Mouse (Mus musculus): ENCODE results near the gene Shbg. TPM values are rescaled to one million over a fixed set of nuclear protein-coding genes. Genes with fewer than 3 reads are reported as not detected.

Gene Shbg
- polyA plus RNA-seq, 1 experiment from 2014 or later, result not detected

DNA sequence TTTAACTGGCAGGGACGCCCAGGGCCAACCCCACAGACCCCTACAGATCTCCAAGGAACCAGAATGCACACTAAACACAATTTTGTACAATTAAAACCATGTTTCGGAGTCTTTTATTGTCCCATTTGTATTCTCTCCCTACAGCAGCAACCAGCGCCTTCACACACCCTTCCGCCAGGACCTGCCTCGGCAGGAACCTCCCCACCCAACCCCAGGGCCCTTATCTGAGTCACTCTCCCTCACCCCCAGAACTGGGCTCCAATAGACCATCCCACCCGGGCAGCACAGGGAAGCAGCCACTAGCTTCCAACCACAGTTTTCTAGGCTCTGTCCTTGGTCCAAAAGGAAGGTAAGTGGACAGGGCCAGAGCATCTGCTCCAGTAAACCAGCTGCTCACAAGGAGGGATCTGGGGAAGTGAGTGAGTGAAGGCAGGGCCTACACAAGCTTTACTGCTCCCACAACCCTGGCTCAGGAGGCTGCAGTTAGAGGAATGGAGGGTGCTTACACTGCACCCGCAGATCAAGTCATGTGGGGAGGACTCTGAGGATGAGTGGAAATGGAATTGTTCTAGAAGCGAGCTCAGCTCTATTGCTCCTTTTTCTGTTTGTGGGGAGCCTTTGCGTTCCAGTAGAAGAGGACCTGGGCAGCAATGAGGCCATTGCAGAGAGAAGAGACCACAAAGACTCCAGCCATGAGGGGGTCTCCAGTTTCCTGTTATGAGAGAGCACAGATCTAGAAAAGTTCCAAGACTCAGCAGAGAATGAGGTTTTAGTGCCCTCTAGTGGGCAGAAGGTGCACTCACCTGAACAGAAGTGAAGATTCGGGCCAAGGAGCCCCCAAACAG, 39.1 kb upstream of the Shbg start:
- no peaks in the 10 kb centered on the region for H3K9me3 ChIP-seq (replicated peaks)
- H3K36me3 ChIP-seq (ENCODE audit: poor library complexity, severe bottlenecking), result peaks cover 76% of the 10 kb centered on the region
- no peak overlapping the region for H3K4me2 ChIP-seq
- H3K9ac ChIP-seq, result no peak overlapping the region
- WGBS, result 82% methylated on average over 10 of the region's 10 CpGs
- H3K27ac ChIP-seq, result no peak overlapping the region
- ATAC-seq, result no peak
- H3K4me3 ChIP-seq, result no peak overlapping the region
- no peaks in the 10 kb centered on the region for H3K27me3 ChIP-seq
- H3K4me1 ChIP-seq, result peaks cover 19% of the 10 kb centered on the region

- H3K9me3 ChIP-seq (replicated peaks), result no peaks in the 10 kb centered on the region
- H3K36me3 ChIP-seq (ENCODE audit: poor library complexity, severe bottlenecking), result peaks cover 84% of the 10 kb centered on the region
- no peak for ATAC-seq
- no peak overlapping the region for H3K27ac ChIP-seq
- H3K27me3 ChIP-seq, result no peaks in the 10 kb centered on the region
- no peak overlapping the region for H3K9ac ChIP-seq
- H3K4me3 ChIP-seq, result no peak overlapping the region
- no peak overlapping the region for H3K4me2 ChIP-seq
- WGBS, result 86% methylated on average over 5 of the region's 5 CpGs
- H3K4me1 ChIP-seq, result peaks cover 11% of the 10 kb centered on the region
Observed at GRCm38 (mm10) chr11:69656065-69656455, 38.4 kb upstream of the Shbg start.

DNA sequence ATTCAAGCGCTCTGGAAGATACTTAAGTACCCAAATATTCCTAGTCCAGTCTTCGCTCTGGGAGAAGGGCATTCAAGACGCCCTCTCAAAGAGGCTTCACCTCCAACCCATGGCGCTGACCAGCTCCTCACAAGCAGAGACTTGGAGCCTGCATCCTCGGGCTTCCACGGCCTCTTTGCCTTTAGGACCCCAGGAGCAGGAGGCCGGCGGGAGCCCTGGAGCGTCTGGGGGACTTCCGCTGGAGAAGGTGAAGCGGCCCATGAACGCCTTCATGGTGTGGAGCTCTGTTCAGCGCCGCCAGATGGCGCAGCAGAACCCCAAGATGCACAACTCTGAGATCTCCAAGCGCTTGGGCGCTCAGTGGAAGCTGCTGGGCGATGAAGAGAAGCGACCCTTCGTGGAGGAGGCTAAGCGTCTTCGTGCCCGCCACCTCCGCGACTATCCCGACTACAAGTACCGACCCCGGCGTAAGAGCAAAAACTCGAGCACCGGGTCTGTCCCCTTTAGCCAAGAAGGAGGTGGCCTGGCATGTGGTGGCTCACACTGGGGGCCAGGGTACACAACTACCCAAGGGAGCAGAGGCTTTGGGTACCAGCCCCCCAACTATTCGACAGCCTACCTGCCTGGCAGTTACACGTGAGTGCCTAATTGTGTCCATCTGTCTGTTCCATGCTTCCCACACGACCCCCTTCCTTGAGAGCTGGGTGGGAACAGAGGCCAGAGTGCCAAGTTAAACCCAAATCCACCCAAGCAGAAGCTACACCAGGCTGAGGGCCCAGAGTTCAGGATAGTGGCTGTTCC, 37.8 kb upstream of the Shbg start, which contains the start of gene Sox15:
TSS of gene Sox15 (plus strand) at position 51 of the 801 bp plus-strand sequence.
- Histone ChIP-seq H3K9ac (no peak within 1 kb of the TSS), H3K27ac (peak within 1 kb of the TSS; percentile 3; the same call in 1 of the 2 replicates), H3K4me2 (no peak within 1 kb of the TSS), H3K27me3 (no peaks in the 10 kb centered on the region), H3K36me3 (ENCODE audit: poor library complexity, severe bottlenecking) (peaks cover 90% of the 10 kb centered on the region), H3K9me3 (replicated peaks) (no peaks in the 10 kb centered on the region), H3K4me3 (peak within 1 kb of the TSS; percentile 9), H3K4me1 (peaks cover 8% of the 10 kb centered on the region; the same call in 1 of the 2 replicates)
- WGBS, result 22% methylated on average over 34 of the region's 34 CpGs
- peak; percentile 77 for ATAC-seq

GRCm38 (mm10) chr11:69654760-69655159, 37.1 kb upstream of the Shbg start:
- no peak for ATAC-seq
- H3K9ac ChIP-seq, result no peak overlapping the region
- no peak overlapping the region for H3K4me2 ChIP-seq
- 0 out of 2 replicates have a peak overlapping the region, but pooled peaks have one; percentile 3 for H3K27ac ChIP-seq
- H3K27me3 ChIP-seq, result no peaks in the 10 kb centered on the region
- H3K4me1 ChIP-seq, result peaks cover 5% of the 10 kb centered on the region; the same call in 1 of the 2 replicates
- H3K36me3 ChIP-seq (ENCODE audit: poor library complexity, severe bottlenecking), result peaks cover 90% of the 10 kb centered on the region
- WGBS, result 56% methylated on average over 9 of the region's 9 CpGs
- H3K9me3 ChIP-seq (replicated peaks), result no peaks in the 10 kb centered on the region
- no peak overlapping the region for H3K4me3 ChIP-seq

- H3K4me3 ChIP-seq, result no peak overlapping the region
- no peak for ATAC-seq
- no peak overlapping the region for H3K9ac ChIP-seq
- H3K4me1 ChIP-seq, result peaks cover 5% of the 10 kb centered on the region; the same call in 1 of the 2 replicates
- WGBS, result 65% methylated on average over 5 of the region's 5 CpGs
- peak overlapping the region; percentile 8; the same call in 1 of the 2 replicates for H3K27ac ChIP-seq
- H3K36me3 ChIP-seq (ENCODE audit: poor library complexity, severe bottlenecking), result peaks cover 93% of the 10 kb centered on the region
- no peaks in the 10 kb centered on the region for H3K27me3 ChIP-seq
- no peaks in the 10 kb centered on the region for H3K9me3 ChIP-seq (replicated peaks)
- H3K4me2 ChIP-seq, result no peak overlapping the region
Observed at GRCm38 (mm10) chr11:69653399-69653798, 35.7 kb upstream of the Shbg start.

DNA sequence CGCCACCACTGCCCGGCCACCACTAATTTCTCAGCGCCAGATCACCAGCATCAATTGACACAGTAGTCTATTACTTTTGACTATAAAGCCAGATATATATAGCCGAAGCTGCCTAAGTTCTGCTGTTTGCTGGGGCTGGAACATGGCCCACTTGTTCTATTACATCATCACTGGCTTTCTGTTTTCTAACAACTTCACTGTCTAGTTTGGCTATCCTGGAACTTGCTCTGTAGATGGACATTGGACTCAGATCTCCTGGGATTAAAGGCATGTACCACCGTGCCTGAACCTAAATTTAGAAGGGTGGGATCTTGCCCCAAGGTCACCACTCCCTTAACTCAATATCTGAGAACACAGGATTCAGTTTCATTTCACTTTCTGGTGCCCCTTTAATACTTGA, 28.2 kb upstream of the Shbg start:
- Histone ChIP-seq H3K36me3 (ENCODE audit: poor library complexity, severe bottlenecking) (peaks cover 100% of the 10 kb centered on the region), H3K27me3 (no peaks in the 10 kb centered on the region), H3K27ac (no peak overlapping the region), H3K4me2 (no peak overlapping the region), H3K9ac (no peak overlapping the region), H3K9me3 (replicated peaks) (no peaks in the 10 kb centered on the region), H3K4me1 (no peaks in the 10 kb centered on the region), H3K4me3 (no peak overlapping the region)
- ATAC-seq, result no peak
- 96% methylated on average over 5 of the region's 5 CpGs for WGBS

GRCm38 (mm10) chr11:69635471-69635870, 17.8 kb upstream of the Shbg start:
- H3K9ac ChIP-seq, result 0 out of 2 replicates have a peak overlapping the region, but pooled peaks have one; percentile 98
- no peaks in the 10 kb centered on the region for H3K9me3 ChIP-seq (replicated peaks)
- H3K27me3 ChIP-seq, result no peaks in the 10 kb centered on the region
- no peak for ATAC-seq
- peaks cover 26% of the 10 kb centered on the region for H3K36me3 ChIP-seq (ENCODE audit: poor library complexity, severe bottlenecking)
- peaks cover 33% of the 10 kb centered on the region for H3K4me1 ChIP-seq
- H3K4me2 ChIP-seq, result peak overlapping the region; percentile 71
- WGBS, result 86% methylated on average over 3 of the region's 3 CpGs
- H3K27ac ChIP-seq, result no peak overlapping the region
- peak overlapping the region; percentile 79; the same call in 1 of the 2 replicates for H3K4me3 ChIP-seq

DNA sequence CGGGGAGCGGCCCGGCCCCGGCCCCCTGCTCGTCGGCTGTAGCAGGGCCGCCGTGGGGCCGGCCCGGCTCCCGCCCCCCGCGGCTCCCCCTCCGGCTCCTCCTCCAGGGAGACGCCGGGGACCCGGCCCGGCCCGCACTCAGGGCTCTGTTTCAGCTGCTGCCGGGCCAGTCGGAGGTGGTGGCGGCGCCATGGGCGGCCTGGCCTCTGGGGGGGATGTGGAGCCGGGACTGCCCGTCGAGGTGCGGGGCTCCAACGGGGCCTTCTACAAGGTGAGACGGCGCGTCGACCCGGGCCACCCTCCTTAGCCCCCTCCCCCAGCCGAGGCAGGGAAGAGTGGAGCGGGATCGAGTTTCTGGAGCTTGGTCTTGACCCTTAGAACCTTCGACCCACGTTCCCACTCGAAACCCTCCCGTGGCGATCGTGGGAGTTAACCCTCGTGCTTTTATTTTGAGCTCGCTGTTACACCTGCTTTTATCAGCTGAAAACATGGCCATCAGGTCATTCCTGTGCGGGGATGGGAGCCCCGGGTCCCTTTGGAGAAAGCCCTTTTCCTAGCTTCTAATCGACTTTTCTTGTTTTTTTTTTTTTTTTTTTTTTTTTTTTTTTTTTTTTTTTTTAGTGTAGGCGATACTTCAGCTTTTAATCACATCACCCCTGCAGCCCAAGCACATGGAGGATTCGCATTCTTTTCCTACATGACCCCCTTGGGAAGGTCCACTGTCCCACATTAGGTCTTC, 15.6 kb upstream of the Shbg start:
- H3K27me3 ChIP-seq, result no peaks in the 10 kb centered on the region
- peak overlapping the region; percentile 79 for H3K4me3 ChIP-seq
- H3K9ac ChIP-seq, result peak overlapping the region; percentile 98
- under 1% methylated on average over 27 of the region's 50 CpGs for WGBS
- 0 out of 2 replicates have a peak, but pooled peaks cover 8% of the 10 kb centered on the region for H3K36me3 ChIP-seq (ENCODE audit: poor library complexity, severe bottlenecking)
- peaks cover 33% of the 10 kb centered on the region for H3K4me1 ChIP-seq
- peak overlapping the region; percentile 94 for H3K27ac ChIP-seq
- H3K9me3 ChIP-seq (replicated peaks), result no peaks in the 10 kb centered on the region
- peak; percentile 64 for ATAC-seq
- peak overlapping the region; percentile 71 for H3K4me2 ChIP-seq

- ATAC-seq, result peak; percentile 98
- peak within 1 kb of the TSS; percentile 98 for H3K9ac ChIP-seq
- peak within 1 kb of the TSS; percentile 94 for H3K27ac ChIP-seq
- WGBS, result under 1% methylated on average over 43 of the region's 56 CpGs
- no peaks in the 10 kb centered on the region for H3K9me3 ChIP-seq (replicated peaks)
- H3K4me2 ChIP-seq, result peak within 1 kb of the TSS; percentile 71
- no peaks in the 10 kb centered on the region for H3K27me3 ChIP-seq
- H3K36me3 ChIP-seq (ENCODE audit: poor library complexity, severe bottlenecking), result 0 out of 2 replicates have a peak, but pooled peaks cover 3% of the 10 kb centered on the region
- peaks cover 33% of the 10 kb centered on the region for H3K4me1 ChIP-seq
- peak within 1 kb of the TSS; percentile 79 for H3K4me3 ChIP-seq
Observed at GRCm38 (mm10) chr11:69632284-69633089, 14.8 kb upstream of the Shbg start, which contains the start of gene Fxr2. Gene Fxr2, plus strand, starts transcription at chr11:69632990.

GRCm38 (mm10) chr11:69629802-69630201, 12.1 kb upstream of the Shbg start:
- 55% methylated on average over 1 of the region's 1 CpGs for WGBS

DNA sequence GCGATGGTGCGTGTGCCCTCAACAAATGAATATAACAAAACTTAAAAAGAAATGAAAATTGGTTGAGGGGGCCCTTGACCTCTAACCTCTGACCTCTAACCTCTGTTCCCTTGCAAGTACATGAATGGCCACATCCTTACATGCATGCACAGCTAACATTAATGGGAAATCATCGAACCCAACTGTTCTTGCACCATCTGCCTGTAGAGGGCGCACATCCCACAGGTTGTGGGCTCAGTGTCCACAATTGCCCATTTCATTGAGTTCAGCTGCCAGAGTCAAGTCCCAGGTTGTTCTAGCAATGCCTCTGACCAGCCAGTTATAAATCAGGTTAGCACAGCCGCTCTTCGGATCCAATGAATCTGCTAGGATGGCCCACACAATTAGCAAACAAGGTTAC, 10.6 kb upstream of the Shbg start:
- no peak overlapping the region for H3K4me3 ChIP-seq
- no peak for ATAC-seq
- H3K4me1 ChIP-seq, result peaks cover under 1% of the 10 kb centered on the region; the same call in 1 of the 2 replicates
- WGBS, result 38% methylated on average over 6 of the region's 6 CpGs
- no peaks in the 10 kb centered on the region for H3K27me3 ChIP-seq
- H3K9ac ChIP-seq, result no peak overlapping the region
- H3K27ac ChIP-seq, result no peak overlapping the region
- H3K9me3 ChIP-seq (replicated peaks), result no peaks in the 10 kb centered on the region
- H3K4me2 ChIP-seq, result no peak overlapping the region
- no peaks in the 10 kb centered on the region for H3K36me3 ChIP-seq (ENCODE audit: poor library complexity, severe bottlenecking)

More at GRCm38 (mm10) chr11:69629802-69630201, 12.1 kb upstream of the Shbg start:
- no peak overlapping the region for H3K4me2 ChIP-seq
- H3K27ac ChIP-seq, result no peak overlapping the region
- ATAC-seq, result no peak
- H3K4me1 ChIP-seq, result peaks cover 12% of the 10 kb centered on the region
- no peak overlapping the region for H3K9ac ChIP-seq
- H3K9me3 ChIP-seq (replicated peaks), result no peaks in the 10 kb centered on the region
- no peak overlapping the region for H3K4me3 ChIP-seq
- H3K36me3 ChIP-seq (ENCODE audit: poor library complexity, severe bottlenecking), result no peaks in the 10 kb centered on the region
- H3K27me3 ChIP-seq, result no peaks in the 10 kb centered on the region

Data from forebrain, embryonic 13.5 days (tissue).